Mouse (Mus musculus) A20 (cell line): Measurements from ENCODE around the gene Nhsl1.
A peak's percentile ranks its signal among the peaks of the same experiment; 100 is the strongest.
"Not testable (repeated sequence)": the region's sequence is repeated elsewhere in the genome, so short reads cannot be mapped to it uniquely, and the experiment has no call there.

Source experiments
- DNase-seq: peaks from one replicate; pipeline ENCODE4 v3.0.0-alpha.2; 2011; ENCODE audit warnings: low read depth, low spot score

Nhsl1 gene

GRCm38 (mm10) chr10:18528475-18528874 is 209.7 kb downstream of the Nhsl1 start:
- DNase-seq: peak; percentile 39

GRCm38 (mm10) chr10:18529177-18529576 is 210.4 kb downstream of the Nhsl1 start:
- no peak for DNase-seq

- no peak for DNase-seq
Measured at GRCm38 (mm10) chr10:18530161-18530560, 211.4 kb downstream of the Nhsl1 start.

- no peak for DNase-seq
Measured at GRCm38 (mm10) chr10:18532293-18532692, 213.5 kb downstream of the Nhsl1 start.

- no peak for DNase-seq
Measured at GRCm38 (mm10) chr10:18536889-18537288, 218.1 kb downstream of the Nhsl1 start.

- DNase-seq: no peak
Measured at GRCm38 (mm10) chr10:18545309-18545708, 226.5 kb downstream of the Nhsl1 start.

- DNase-seq: no peak
Measured at GRCm38 (mm10) chr10:18545813-18546235, 227.0 kb downstream of the Nhsl1 start, which contains the start of gene Hebp2. Gene Hebp2 (minus strand): TSS chr10:18546076.

- DNase-seq: no peak
Measured at GRCm38 (mm10) chr10:18547381-18547780, 228.6 kb downstream of the Nhsl1 start.

- DNase-seq: no peak
Measured at GRCm38 (mm10) chr10:18549321-18550216, 230.8 kb downstream of the Nhsl1 start.

GRCm38 (mm10) chr10:18559076-18559475 is 240.3 kb downstream of the Nhsl1 start:
- DNase-seq: not testable (repeated sequence)

GRCm38 (mm10) chr10:18561445-18561844 is 242.7 kb downstream of the Nhsl1 start:
- peak; percentile 23 for DNase-seq

- peak; percentile 42 for DNase-seq
Measured at GRCm38 (mm10) chr10:18562940-18563339, 244.2 kb downstream of the Nhsl1 start.

- peak; percentile 44 for DNase-seq
Measured at GRCm38 (mm10) chr10:18572581-18572980, 253.8 kb downstream of the Nhsl1 start.
